Mouse (Mus musculus) left cerebral cortex, postnatal 14 days (tissue): ENCODE measurements at regions not wholly inside any gene's neighbourhood (a gene's known extent, or its start where the extent isn't known, plus 50 kb on each side); places are given as distances from the start of the nearest gene placed in this dataset.

Source experiments
- DNase-seq, 2 experiments: peaks; one replicate each; pipeline ENCODE4 v3.0.0; 2021 to 2022; ENCODE audit warnings: low spot score in 2 of 2, mixed read lengths in 1 of 2
- intact Hi-C: fragments of 180-260 bp; cut with DNase I; formaldehyde crosslinking; loops from one replicate; pipeline ENCODE4 v1.15.1; 2025

- intact Hi-C loops, result no loop called here
- DNase-seq, result peak; percentile 40 to 63
Measured at GRCm38 (mm10) chr8:58998081-58998480, 85.6 kb upstream of the Galntl6 start.
